Comparison of ENCODE assay signal across 8 mouse cellular contexts in genomic region chr11:102217396-102217795, GRCm38 (mm10). TPM values are rescaled to one million over a fixed set of nuclear protein-coding genes. Genes with fewer than 3 reads are reported as not detected.
DNase-seq lines count a peak whose midpoint lies in the region; ATAC-seq lines count a peak whose summit lies in the region.

No protein-coding gene starts in this region.

- WGBS in forebrain, embryonic 12.5 days = 86% methylated on average over 6 of the region's 6 CpGs
- 71% methylated on average over 6 of the region's 6 CpGs for WGBS in forebrain, embryonic 15.5 days
- WGBS in intestine, embryonic 15.5 days = 51% methylated on average over 6 of the region's 6 CpGs
- 52% methylated on average over 6 of the region's 6 CpGs for WGBS in stomach, embryonic 15.5 days

- intact Hi-C loops in left cerebral cortex, postnatal 10 days (cut with DNase I) = no loop called here

- peaks cover 21% of the 10 kb centered on the region for H3K36me3 ChIP-seq in forebrain, embryonic 12.5 days (replicated peaks)
- H3K36me3 ChIP-seq in forebrain, embryonic 15.5 days = 0 out of 2 replicates have a peak, but pooled peaks cover 5% of the 10 kb centered on the region
- H3K36me3 ChIP-seq in intestine, embryonic 15.5 days = no peaks in the 10 kb centered on the region
- H3K36me3 ChIP-seq in stomach, embryonic 15.5 days = no peaks in the 10 kb centered on the region

- H3K9me3 ChIP-seq in forebrain, embryonic 12.5 days = no peaks in the 10 kb centered on the region
- no peaks in the 10 kb centered on the region for H3K9me3 ChIP-seq in forebrain, embryonic 15.5 days
- H3K9me3 ChIP-seq in intestine, embryonic 15.5 days = no peaks in the 10 kb centered on the region
- H3K9me3 ChIP-seq in stomach, embryonic 15.5 days = no peaks in the 10 kb centered on the region

- peaks cover 57% of the 10 kb centered on the region for H3K4me1 ChIP-seq in forebrain, embryonic 12.5 days
- H3K4me1 ChIP-seq in forebrain, embryonic 15.5 days = peaks cover 74% of the 10 kb centered on the region
- H3K4me1 ChIP-seq in intestine, embryonic 15.5 days (replicated peaks) = peaks cover 81% of the 10 kb centered on the region
- peaks cover 73% of the 10 kb centered on the region for H3K4me1 ChIP-seq in stomach, embryonic 15.5 days

- no peak overlapping the region for H3K27ac ChIP-seq in forebrain, embryonic 12.5 days
- no peak overlapping the region for H3K27ac ChIP-seq in forebrain, embryonic 15.5 days (replicated peaks)
- peak overlapping the region; percentile 92 for H3K27ac ChIP-seq in intestine, embryonic 15.5 days
- H3K27ac ChIP-seq in stomach, embryonic 15.5 days = peak overlapping the region; percentile 93

- no peak overlapping the region for H3K4me3 ChIP-seq in forebrain, embryonic 12.5 days (replicated peaks)
- no peak overlapping the region for H3K4me3 ChIP-seq in forebrain, embryonic 15.5 days
- peak overlapping the region; percentile 51 for H3K4me3 ChIP-seq in intestine, embryonic 15.5 days (replicated peaks)
- peak overlapping the region; percentile 51 for H3K4me3 ChIP-seq in stomach, embryonic 15.5 days (replicated peaks)

- DNase-seq in right cerebral cortex, adult 18-20 months = peak; percentile 24
- DNase-seq in right cerebral cortex, postnatal 36 days (ENCODE audit: low spot score in 2 of 2) = no peak
- no peak for DNase-seq in left cerebral cortex, postnatal 10 days (ENCODE audit: extremely low spot score in 1 of 2, low spot score in 2 of 2)

- H3K4me2 ChIP-seq in forebrain, embryonic 12.5 days = no peak overlapping the region
- H3K4me2 ChIP-seq in forebrain, embryonic 15.5 days (replicated peaks) = no peak overlapping the region
- H3K4me2 ChIP-seq in intestine, embryonic 15.5 days (replicated peaks) = peak overlapping the region; percentile 95
- H3K4me2 ChIP-seq in stomach, embryonic 15.5 days = peak overlapping the region; percentile 92

- H3K9ac ChIP-seq in forebrain, embryonic 12.5 days = 0 out of 2 replicates have a peak overlapping the region, but pooled peaks have one; percentile 13
- H3K9ac ChIP-seq in forebrain, embryonic 15.5 days (replicated peaks) = no peak overlapping the region
- peak overlapping the region; percentile 68 for H3K9ac ChIP-seq in intestine, embryonic 15.5 days
- H3K9ac ChIP-seq in stomach, embryonic 15.5 days = no peak overlapping the region

- no peak for ATAC-seq in forebrain, embryonic 12.5 days (ENCODE audit: low FRiP score)
- no peak for ATAC-seq in forebrain, embryonic 15.5 days (replicated peaks)
- ATAC-seq in intestine, embryonic 15.5 days = no peak
- ATAC-seq in stomach, embryonic 15.5 days (ENCODE audit: insufficient read depth, low FRiP score, low read depth) = no peak
- no peak for ATAC-seq in frontal cortex, adult (ENCODE audit: low TSS enrichment)

- no peaks in the 10 kb centered on the region for H3K27me3 ChIP-seq in forebrain, embryonic 12.5 days
- no peaks in the 10 kb centered on the region for H3K27me3 ChIP-seq in forebrain, embryonic 15.5 days
- no peaks in the 10 kb centered on the region for H3K27me3 ChIP-seq in intestine, embryonic 15.5 days (replicated peaks)
- H3K27me3 ChIP-seq in stomach, embryonic 15.5 days (replicated peaks) = no peaks in the 10 kb centered on the region

RNA-seq across cellular contexts. Expression of gene Hdac5, which starts 12.6 kb away (rescaled TPM):
- polyA plus RNA-seq in forebrain, embryonic 12.5 days (2016; fragmentation: Nextera tagmentation; extraction: Ambion mirVana) = 68.8 and 70.6 TPM in 2 replicates
- 127 and 129 TPM in 2 replicates for polyA plus RNA-seq in forebrain, embryonic 15.5 days (2015; fragmentation: Nextera tagmentation; extraction: Ambion mirVana)
- polyA plus RNA-seq in intestine, embryonic 15.5 days (2015; fragmentation: Nextera tagmentation; extraction: Ambion mirVana) = 54.3 and 62.8 TPM in 2 replicates
- polyA plus RNA-seq in stomach, embryonic 15.5 days (2015; fragmentation: Nextera tagmentation; extraction: Ambion mirVana) = 68.7 and 71.3 TPM in 2 replicates
- total RNA-seq in left cerebral cortex, postnatal 10 days (2021) = 100 to 1,000 TPM; 190 TPM

RNA-seq across cellular contexts. Expression of gene G6pc3, which starts 28.0 kb away (rescaled TPM):
- polyA plus RNA-seq in forebrain, embryonic 12.5 days (2016; fragmentation: Nextera tagmentation; extraction: Ambion mirVana) = 26.6 and 28.3 TPM in 2 replicates
- 21.5 and 23.7 TPM in 2 replicates for polyA plus RNA-seq in forebrain, embryonic 15.5 days (2015; fragmentation: Nextera tagmentation; extraction: Ambion mirVana)
- 31.1 and 33.9 TPM in 2 replicates for polyA plus RNA-seq in intestine, embryonic 15.5 days (2015; fragmentation: Nextera tagmentation; extraction: Ambion mirVana)
- polyA plus RNA-seq in stomach, embryonic 15.5 days (2015; fragmentation: Nextera tagmentation; extraction: Ambion mirVana) = 29.6 and 32.1 TPM in 2 replicates
- 10 to 100 TPM; 43.8 to 45.0 TPM for total RNA-seq in left cerebral cortex, postnatal 10 days (2021)

RNA-seq across cellular contexts. Expression of gene BC030867, which starts 31.3 kb away (rescaled TPM):
- polyA plus RNA-seq in forebrain, embryonic 12.5 days (2016; fragmentation: Nextera tagmentation; extraction: Ambion mirVana) = 18.5 and 19.4 TPM in 2 replicates
- polyA plus RNA-seq in forebrain, embryonic 15.5 days (2015; fragmentation: Nextera tagmentation; extraction: Ambion mirVana) = 5.6 and 7.0 TPM in 2 replicates
- 13.1 and 13.5 TPM in 2 replicates for polyA plus RNA-seq in intestine, embryonic 15.5 days (2015; fragmentation: Nextera tagmentation; extraction: Ambion mirVana)
- polyA plus RNA-seq in stomach, embryonic 15.5 days (2015; fragmentation: Nextera tagmentation; extraction: Ambion mirVana) = 11.4 and 11.7 TPM in 2 replicates
- total RNA-seq in left cerebral cortex, postnatal 10 days (2021) = under 1 TPM; 0.83 to 0.99 TPM

RNA-seq across cellular contexts. Expression of gene Lsm12, which starts 32.3 kb away (rescaled TPM):
- polyA plus RNA-seq in forebrain, embryonic 12.5 days (2016; fragmentation: Nextera tagmentation; extraction: Ambion mirVana) = 136 and 139 TPM in 2 replicates
- 114 and 118 TPM in 2 replicates for polyA plus RNA-seq in forebrain, embryonic 15.5 days (2015; fragmentation: Nextera tagmentation; extraction: Ambion mirVana)
- 118 and 140 TPM in 2 replicates for polyA plus RNA-seq in intestine, embryonic 15.5 days (2015; fragmentation: Nextera tagmentation; extraction: Ambion mirVana)
- 110 and 112 TPM in 2 replicates for polyA plus RNA-seq in stomach, embryonic 15.5 days (2015; fragmentation: Nextera tagmentation; extraction: Ambion mirVana)
- 10 to 100 TPM; 67.6 to 72.3 TPM for total RNA-seq in left cerebral cortex, postnatal 10 days (2021)

RNA-seq across cellular contexts. Expression of gene Asb16, which starts 51.1 kb away (rescaled TPM):
- polyA plus RNA-seq in forebrain, embryonic 12.5 days (2016; fragmentation: Nextera tagmentation; extraction: Ambion mirVana) = not detected in 2 replicates
- not detected in 2 replicates for polyA plus RNA-seq in forebrain, embryonic 15.5 days (2015; fragmentation: Nextera tagmentation; extraction: Ambion mirVana)
- polyA plus RNA-seq in intestine, embryonic 15.5 days (2015; fragmentation: Nextera tagmentation; extraction: Ambion mirVana) = 0.08 TPM in 1 of 2 replicates, not detected in the other
- polyA plus RNA-seq in stomach, embryonic 15.5 days (2015; fragmentation: Nextera tagmentation; extraction: Ambion mirVana) = 0.09 TPM in 1 of 2 replicates, not detected in the other
- under 1 TPM; 0.49 to 0.71 TPM for total RNA-seq in left cerebral cortex, postnatal 10 days (2021)

Comparison
In these comparisons a context has a peak if more than half of its experiments do, and no peak if none do; other contexts are left out.
1. H3K9ac ChIP-seq: peak in forebrain, embryonic 12.5 days (single experiment) and intestine, embryonic 15.5 days (single experiment); none in forebrain, embryonic 15.5 days (single experiment) and stomach, embryonic 15.5 days (single experiment).
2. H3K27ac ChIP-seq: peak in intestine, embryonic 15.5 days (single experiment) and stomach, embryonic 15.5 days (single experiment); none in forebrain, embryonic 12.5 days (single experiment) and forebrain, embryonic 15.5 days (single experiment).
3. H3K4me2 ChIP-seq: peak in intestine, embryonic 15.5 days (single experiment) and stomach, embryonic 15.5 days (single experiment); none in forebrain, embryonic 12.5 days (single experiment) and forebrain, embryonic 15.5 days (single experiment).
4. H3K4me3 ChIP-seq: peak in intestine, embryonic 15.5 days (single experiment) and stomach, embryonic 15.5 days (single experiment); none in forebrain, embryonic 12.5 days (single experiment) and forebrain, embryonic 15.5 days (single experiment).